Mouse (Mus musculus): ENCODE measurements around the gene 1700042G07Rik.

The 1700042G07Rik gene

GRCm38 (mm10) chr4:116162142-116162541 lies 11.0 kb upstream of the 1700042G07Rik start:
- no peak for DNase-seq (ENCODE audit: low spot score)

- no peak for DNase-seq (ENCODE audit: low spot score)
Observed at GRCm38 (mm10) chr4:116164759-116165554, 8.2 kb upstream of the 1700042G07Rik start.

- DNase-seq (ENCODE audit: low spot score): no peak
Observed at GRCm38 (mm10) chr4:116165708-116166407, 7.3 kb upstream of the 1700042G07Rik start.

- peak; percentile 82 for DNase-seq (ENCODE audit: low spot score)
Observed at GRCm38 (mm10) chr4:116167404-116167803, 5.8 kb upstream of the 1700042G07Rik start, which contains the start of gene Tspan1. Gene Tspan1, minus strand, starts transcription at chr4:116167601.

GRCm38 (mm10) chr4:116168617-116169352 lies 4.4 kb upstream of the 1700042G07Rik start:
- peak; percentile 83 for DNase-seq (ENCODE audit: low spot score)

- DNase-seq (ENCODE audit: low spot score): no peak
Observed at GRCm38 (mm10) chr4:116169353-116169672, 3.9 kb upstream of the 1700042G07Rik start.

GRCm38 (mm10) chr4:116173752-116174151 lies 580 bp downstream of the 1700042G07Rik start:
- no peak for DNase-seq (ENCODE audit: low spot score)

- no peak for DNase-seq (ENCODE audit: low spot score)
Observed at GRCm38 (mm10) chr4:116174466-116175116, 1.4 kb downstream of the 1700042G07Rik start.

- no peak for DNase-seq (ENCODE audit: low spot score)
Observed at GRCm38 (mm10) chr4:116175136-116175535, 2.0 kb downstream of the 1700042G07Rik start.

- DNase-seq (ENCODE audit: low spot score): no peak
Observed at GRCm38 (mm10) chr4:116175711-116176542, 2.8 kb downstream of the 1700042G07Rik start.

GRCm38 (mm10) chr4:116176543-116176988 lies 3.4 kb downstream of the 1700042G07Rik start:
- DNase-seq (ENCODE audit: low spot score): peak; percentile 93

- DNase-seq (ENCODE audit: low spot score): peak; percentile 49
Observed at GRCm38 (mm10) chr4:116177140-116177539, 4.0 kb downstream of the 1700042G07Rik start.

- DNase-seq (ENCODE audit: low spot score): no peak
Observed at GRCm38 (mm10) chr4:116182079-116182478, 8.9 kb downstream of the 1700042G07Rik start.

- DNase-seq (ENCODE audit: low spot score): no peak
Observed at GRCm38 (mm10) chr4:116182745-116183144, 9.6 kb downstream of the 1700042G07Rik start.

GRCm38 (mm10) chr4:116185083-116185482 lies 11.9 kb downstream of the 1700042G07Rik start:
- DNase-seq (ENCODE audit: low spot score): no peak

- no peak for DNase-seq (ENCODE audit: low spot score)
Observed at GRCm38 (mm10) chr4:116192286-116192835, 19.2 kb downstream of the 1700042G07Rik start.

- no peak for DNase-seq (ENCODE audit: low spot score)
Observed at GRCm38 (mm10) chr4:116193583-116194383, 20.6 kb downstream of the 1700042G07Rik start.

GRCm38 (mm10) chr4:116198422-116198821 lies 25.2 kb downstream of the 1700042G07Rik start:
- DNase-seq (ENCODE audit: low spot score): no peak

- DNase-seq (ENCODE audit: low spot score): peak; percentile 68
Observed at GRCm38 (mm10) chr4:116204422-116204821, 31.2 kb downstream of the 1700042G07Rik start.

- peak; percentile 5 for DNase-seq (ENCODE audit: low spot score)
Observed at GRCm38 (mm10) chr4:116206531-116206930, 33.4 kb downstream of the 1700042G07Rik start.
